Mouse (Mus musculus) kidney, postnatal 10 days (tissue): ENCODE results near the gene Slc8a2.

Source experiments
- DNase-seq: peaks from one replicate; pipeline ENCODE4 v3.0.0; 2021; ENCODE audit warnings: mixed read lengths

Gene Slc8a2

GRCm38 (mm10) chr7:16128344-16128743, 1.3 kb upstream of the Slc8a2 start:
- DNase-seq = no peak

GRCm38 (mm10) chr7:16128899-16129298, 727 bp upstream of the Slc8a2 start:
- no peak for DNase-seq

GRCm38 (mm10) chr7:16129846-16130691, 443 bp downstream of the Slc8a2 start:
- DNase-seq = peak; percentile 75

GRCm38 (mm10) chr7:16130956-16131634, 1.5 kb downstream of the Slc8a2 start:
- DNase-seq = no peak

GRCm38 (mm10) chr7:16132161-16132581, 2.5 kb downstream of the Slc8a2 start:
- DNase-seq = no peak

- DNase-seq = no peak
Measured at GRCm38 (mm10) chr7:16132926-16133325, 3.3 kb downstream of the Slc8a2 start.

- DNase-seq = no peak
Measured at GRCm38 (mm10) chr7:16133691-16134090, 4.1 kb downstream of the Slc8a2 start.

GRCm38 (mm10) chr7:16134951-16135392, 5.3 kb downstream of the Slc8a2 start:
- no peak for DNase-seq

GRCm38 (mm10) chr7:16146489-16147410, 17.1 kb downstream of the Slc8a2 start:
- DNase-seq = no peak

GRCm38 (mm10) chr7:16147643-16148042, 18.0 kb downstream of the Slc8a2 start:
- DNase-seq = peak; percentile 90

GRCm38 (mm10) chr7:16149241-16149640, 19.6 kb downstream of the Slc8a2 start:
- DNase-seq = no peak

- DNase-seq = no peak
Measured at GRCm38 (mm10) chr7:16150191-16151145, 20.8 kb downstream of the Slc8a2 start.

- peak; percentile 63 for DNase-seq
Measured at GRCm38 (mm10) chr7:16153522-16153921, 23.9 kb downstream of the Slc8a2 start.

GRCm38 (mm10) chr7:16155132-16155872, 25.7 kb downstream of the Slc8a2 start:
- DNase-seq = no peak

GRCm38 (mm10) chr7:16156105-16156714, 26.6 kb downstream of the Slc8a2 start:
- DNase-seq = no peak

- DNase-seq = no peak
Measured at GRCm38 (mm10) chr7:16158735-16159134, 29.1 kb downstream of the Slc8a2 start.

GRCm38 (mm10) chr7:16160702-16161101, 31.1 kb downstream of the Slc8a2 start:
- DNase-seq = no peak

- no peak for DNase-seq
Measured at GRCm38 (mm10) chr7:16161302-16161701, 31.7 kb downstream of the Slc8a2 start.

- DNase-seq = no peak
Measured at GRCm38 (mm10) chr7:16162036-16162435, 32.4 kb downstream of the Slc8a2 start.

- no peak for DNase-seq
Measured at GRCm38 (mm10) chr7:16172141-16172581, 42.5 kb downstream of the Slc8a2 start.
